Mouse (Mus musculus) Muller cell, postnatal 12 days (primary cell): ENCODE measurements around the gene Phkb.

Experiments used
- DNase-seq: peaks from one replicate; pipeline ENCODE4 v3.0.0-alpha.2; 2015; ENCODE audit errors: inconsistent ontology term

Gene Phkb

DNA sequence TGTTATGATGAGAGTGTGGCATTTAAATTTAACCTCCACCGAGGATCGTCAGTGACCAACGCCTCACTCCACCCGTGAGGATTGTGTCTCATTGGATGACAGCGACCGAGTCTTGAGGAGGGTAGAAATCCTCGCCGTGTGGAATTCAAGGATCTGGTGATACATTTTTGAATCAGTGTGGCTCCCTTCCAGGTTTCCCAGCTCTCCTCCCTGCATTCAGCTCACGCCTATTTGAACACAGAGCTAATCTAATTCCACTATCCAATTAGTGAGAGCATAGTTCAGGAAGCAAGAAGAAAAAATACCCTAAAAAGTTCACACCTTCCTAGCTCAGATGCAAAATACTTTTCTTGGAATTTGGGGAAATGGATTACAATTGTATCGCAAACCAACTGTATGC lies 249.9 kb downstream of the Phkb start:
- peak; percentile 52 for DNase-seq
